Mouse (Mus musculus) ES-E14 (cell line): Measurements from ENCODE around the gene Insrr.

Source experiments
- HCFC1 ChIP-seq: IDR thresholded peaks from 2 replicates; pipeline ENCODE4 v1.6.1; 2012; ENCODE audit warnings: low read length, inconsistent platforms, borderline replicate concordance; ENCODE audit not compliant: insufficient read depth
- ZC3H11A ChIP-seq: IDR thresholded peaks from 2 replicates; pipeline ENCODE4 v1.6.1; 2012; ENCODE audit warnings: low read depth, mild to moderate bottlenecking, inconsistent platforms, low read length, borderline replicate concordance
- ZNF384 ChIP-seq: IDR thresholded peaks from 2 replicates; pipeline ENCODE4 v1.6.1; 2012; ENCODE audit warnings: low read depth, low read length, inconsistent platforms

DNA sequence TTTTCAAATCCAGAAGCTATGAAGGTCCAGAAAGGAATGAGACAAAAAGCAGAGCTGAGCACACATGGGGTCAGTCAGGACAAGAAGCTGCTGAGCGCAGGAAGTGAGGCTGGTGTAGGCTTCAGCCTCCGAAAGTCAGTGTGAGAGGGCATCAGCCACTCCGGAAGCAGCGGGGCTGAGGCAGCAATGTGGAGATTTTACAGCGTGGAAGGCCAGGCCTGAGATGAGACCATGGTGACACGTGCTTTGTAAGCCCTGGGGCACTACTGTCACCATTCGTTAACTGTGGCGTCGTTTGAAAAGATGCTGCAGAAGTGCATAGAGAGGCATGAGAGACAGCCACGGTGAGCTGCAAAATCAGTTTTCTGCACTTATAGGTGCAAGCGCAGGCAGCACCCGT is 21.5 kb downstream of the Insrr start:
- no peak for TF ChIP-seq HCFC1
- TF ChIP-seq ZC3H11A = no peak
- no peak for TF ChIP-seq ZNF384
